Mouse (Mus musculus): ENCODE data around the gene Lrch1. TPM values are rescaled to one million over a fixed set of nuclear protein-coding genes. Genes with fewer than 3 reads are reported as not detected.

Lrch1 gene
- polyA plus RNA-seq, 1 experiment from 2014 or later = 14.6 TPM

- Histone ChIP-seq H3K9ac (no peak overlapping the region), H3K27ac (0 out of 2 replicates have a peak overlapping the region, but pooled peaks have one; percentile 11), H3K27me3 (no peaks in the 10 kb centered on the region), H3K36me3 (no peaks in the 10 kb centered on the region), H3K4me3 (no peak overlapping the region), H3K9me3 (no peaks in the 10 kb centered on the region), H3K4me1 (peaks cover 18% of the 10 kb centered on the region), H3K4me2 (no peak overlapping the region)
- ATAC-seq (ENCODE audit: insufficient number of reproducible peaks, low FRiP score, low TSS enrichment, low read depth) = no peak
- WGBS = 35% methylated on average over 14 of the region's 14 CpGs
These were observed 13.5 kb downstream of the Lrch1 start for GRCm38 (mm10) chr14:74933960-74934710.

GRCm38 (mm10) chr14:74929739-74930138 is 17.9 kb downstream of the Lrch1 start:
- no peaks in the 10 kb centered on the region for H3K9me3 ChIP-seq
- ATAC-seq (ENCODE audit: insufficient number of reproducible peaks, low FRiP score, low TSS enrichment, low read depth) = no peak
- no peak overlapping the region for H3K9ac ChIP-seq
- H3K4me3 ChIP-seq = no peak overlapping the region
- H3K4me1 ChIP-seq = peaks cover 32% of the 10 kb centered on the region
- H3K27ac ChIP-seq = no peak overlapping the region
- no peaks in the 10 kb centered on the region for H3K36me3 ChIP-seq
- no peaks in the 10 kb centered on the region for H3K27me3 ChIP-seq
- 55% methylated on average over 2 of the region's 2 CpGs for WGBS
- no peak overlapping the region for H3K4me2 ChIP-seq

GRCm38 (mm10) chr14:74928809-74929432 is 18.8 kb downstream of the Lrch1 start:
- H3K36me3 ChIP-seq = no peaks in the 10 kb centered on the region
- WGBS = 76% methylated on average over 8 of the region's 8 CpGs

GRCm38 (mm10) chr14:74926899-74927571 is 20.6 kb downstream of the Lrch1 start:
- Histone ChIP-seq H3K9ac (no peak overlapping the region), H3K4me2 (no peak overlapping the region), H3K27ac (no peak overlapping the region), H3K4me3 (no peak overlapping the region), H3K36me3 (no peaks in the 10 kb centered on the region), H3K4me1 (peaks cover 21% of the 10 kb centered on the region), H3K27me3 (no peaks in the 10 kb centered on the region), H3K9me3 (no peaks in the 10 kb centered on the region)
- 46% methylated on average over 11 of the region's 11 CpGs for WGBS
- peak; percentile 70 for ATAC-seq (ENCODE audit: insufficient number of reproducible peaks, low FRiP score, low TSS enrichment, low read depth)

More at GRCm38 (mm10) chr14:74928809-74929432, 18.8 kb downstream of the Lrch1 start:
- Histone ChIP-seq H3K4me1 (peaks cover 26% of the 10 kb centered on the region), H3K27me3 (no peaks in the 10 kb centered on the region), H3K4me3 (no peak overlapping the region), H3K9ac (no peak overlapping the region), H3K27ac (no peak overlapping the region), H3K9me3 (no peaks in the 10 kb centered on the region), H3K4me2 (no peak overlapping the region)
- no peak for ATAC-seq (ENCODE audit: insufficient number of reproducible peaks, low FRiP score, low TSS enrichment, low read depth)

GRCm38 (mm10) chr14:74925951-74926517 is 21.6 kb downstream of the Lrch1 start:
- H3K4me2 ChIP-seq = no peak overlapping the region
- ATAC-seq (ENCODE audit: insufficient number of reproducible peaks, low FRiP score, low TSS enrichment, low read depth) = no peak
- no peak overlapping the region for H3K9ac ChIP-seq
- no peaks in the 10 kb centered on the region for H3K36me3 ChIP-seq
- H3K9me3 ChIP-seq = no peaks in the 10 kb centered on the region
- H3K27me3 ChIP-seq = no peaks in the 10 kb centered on the region
- H3K4me1 ChIP-seq = peaks cover 23% of the 10 kb centered on the region
- no peak overlapping the region for H3K27ac ChIP-seq
- no peak overlapping the region for H3K4me3 ChIP-seq
- WGBS = 61% methylated on average over 9 of the region's 9 CpGs

GRCm38 (mm10) chr14:74924521-74924920 is 23.2 kb downstream of the Lrch1 start:
- WGBS = 78% methylated on average over 3 of the region's 3 CpGs
- Histone ChIP-seq H3K9ac (no peak overlapping the region), H3K4me3 (no peak overlapping the region), H3K9me3 (no peaks in the 10 kb centered on the region), H3K4me2 (no peak overlapping the region), H3K27me3 (no peaks in the 10 kb centered on the region), H3K27ac (no peak overlapping the region), H3K4me1 (peaks cover 21% of the 10 kb centered on the region), H3K36me3 (no peaks in the 10 kb centered on the region)
- no peak for ATAC-seq (ENCODE audit: insufficient number of reproducible peaks, low FRiP score, low TSS enrichment, low read depth)

- Histone ChIP-seq H3K27me3 (no peaks in the 10 kb centered on the region), H3K4me1 (peaks cover 20% of the 10 kb centered on the region), H3K9ac (no peak overlapping the region), H3K4me2 (no peak overlapping the region), H3K36me3 (no peaks in the 10 kb centered on the region), H3K4me3 (no peak overlapping the region), H3K27ac (no peak overlapping the region), H3K9me3 (no peaks in the 10 kb centered on the region)
- WGBS = 46% methylated on average over 2 of the region's 2 CpGs
- ATAC-seq (ENCODE audit: insufficient number of reproducible peaks, low FRiP score, low TSS enrichment, low read depth) = no peak
These were observed 23.6 kb downstream of the Lrch1 start for GRCm38 (mm10) chr14:74924031-74924430.

- Histone ChIP-seq H3K9ac (no peak overlapping the region), H3K4me1 (peaks cover 19% of the 10 kb centered on the region), H3K36me3 (no peaks in the 10 kb centered on the region), H3K4me2 (no peak overlapping the region), H3K9me3 (no peaks in the 10 kb centered on the region), H3K27me3 (no peaks in the 10 kb centered on the region), H3K27ac (0 out of 2 replicates have a peak overlapping the region, but pooled peaks have one; percentile 27), H3K4me3 (no peak overlapping the region)
- ATAC-seq (ENCODE audit: insufficient number of reproducible peaks, low FRiP score, low TSS enrichment, low read depth) = no peak
- 78% methylated on average over 12 of the region's 12 CpGs for WGBS
These were observed 25.5 kb downstream of the Lrch1 start for GRCm38 (mm10) chr14:74922039-74922736.

GRCm38 (mm10) chr14:74921471-74921870 is 26.2 kb downstream of the Lrch1 start:
- Histone ChIP-seq H3K4me2 (no peak overlapping the region), H3K27me3 (no peaks in the 10 kb centered on the region), H3K4me1 (peaks cover 13% of the 10 kb centered on the region; the same call in 1 of the 2 replicates), H3K9me3 (no peaks in the 10 kb centered on the region), H3K9ac (no peak overlapping the region), H3K36me3 (no peaks in the 10 kb centered on the region), H3K27ac (peak overlapping the region; percentile 27; the same call in 1 of the 2 replicates), H3K4me3 (no peak overlapping the region)
- 73% methylated on average over 9 of the region's 9 CpGs for WGBS
- 0 out of 2 replicates have a peak, but pooled peaks have one; percentile 32 for ATAC-seq (ENCODE audit: insufficient number of reproducible peaks, low FRiP score, low TSS enrichment, low read depth)

GRCm38 (mm10) chr14:74919132-74919531 is 28.5 kb downstream of the Lrch1 start:
- 70% methylated on average over 7 of the region's 7 CpGs for WGBS
- Histone ChIP-seq H3K4me2 (no peak overlapping the region), H3K27me3 (no peaks in the 10 kb centered on the region), H3K27ac (no peak overlapping the region), H3K36me3 (no peaks in the 10 kb centered on the region), H3K4me3 (no peak overlapping the region), H3K9me3 (no peaks in the 10 kb centered on the region), H3K4me1 (peaks cover 23% of the 10 kb centered on the region), H3K9ac (no peak overlapping the region)
- no peak for ATAC-seq (ENCODE audit: insufficient number of reproducible peaks, low FRiP score, low TSS enrichment, low read depth)

GRCm38 (mm10) chr14:74918521-74919103 is 29.1 kb downstream of the Lrch1 start:
- no peak overlapping the region for H3K9ac ChIP-seq
- WGBS = 86% methylated on average over 5 of the region's 5 CpGs

More at GRCm38 (mm10) chr14:74918521-74919103, 29.1 kb downstream of the Lrch1 start:
- H3K27ac ChIP-seq = no peak overlapping the region
- peaks cover 25% of the 10 kb centered on the region for H3K4me1 ChIP-seq
- H3K4me2 ChIP-seq = no peak overlapping the region
- H3K36me3 ChIP-seq = no peaks in the 10 kb centered on the region
- H3K9me3 ChIP-seq = no peaks in the 10 kb centered on the region
- H3K4me3 ChIP-seq = no peak overlapping the region
- ATAC-seq (ENCODE audit: insufficient number of reproducible peaks, low FRiP score, low TSS enrichment, low read depth) = no peak
- no peaks in the 10 kb centered on the region for H3K27me3 ChIP-seq
